Mouse (Mus musculus) heart, postnatal 0 days (tissue): ENCODE data around the gene Trappc12.

Experiments
- CTCF ChIP-seq: IDR thresholded peaks from 2 replicates; pipeline ENCODE4 v1.5.1; 2016; ENCODE audit warnings: antibody characterized with exemption, control low read depth, low read depth
- EP300 ChIP-seq: IDR thresholded peaks from 2 replicates; pipeline ENCODE4 v1.6.1; 2016; ENCODE audit warnings: antibody characterized with exemption, low read depth

- TF ChIP-seq CTCF (no peak), EP300 (no peak)
These were observed 76.1 kb downstream of the Trappc12 start for GRCm38 (mm10) chr12:28674038-28674720.
